Mouse (Mus musculus) cortical plate, adult 2 months (tissue): ENCODE data around the gene Urm1. TPM values are rescaled to one million over a fixed set of nuclear protein-coding genes. Genes with fewer than 3 reads are reported as not detected.
"Not testable (repeated sequence)": the region's sequence is repeated elsewhere in the genome, so short reads cannot be mapped to it uniquely, and the experiment has no call there.

ENCODE experiments used
- H3K27ac ChIP-seq: fragments of 200-500 bp; 2 replicates; pipeline ENCODE4 v1.5.1; 2012; ENCODE audit warnings: low read length, control low read depth, inconsistent platforms; ENCODE audit not compliant: insufficient read depth
- H3K4me1 ChIP-seq: fragments of 200-500 bp; 2 replicates; pipeline ENCODE4 v1.6.1; 2011; ENCODE audit warnings: low read length; ENCODE audit not compliant: control insufficient read depth, insufficient read depth
- H3K4me3 ChIP-seq: fragments of 200-500 bp; 2 replicates; pipeline ENCODE4 v1.5.1; 2011; ENCODE audit warnings: mild to moderate bottlenecking, low read length, control low read depth; ENCODE audit not compliant: insufficient read depth
- CTCF ChIP-seq: fragments of 200-500 bp; IDR thresholded peaks from 2 replicates; pipeline ENCODE4 v1.5.1; 2011; ENCODE audit warnings: mild to moderate bottlenecking, control low read depth, low read length; ENCODE audit not compliant: insufficient read depth; ENCODE audit errors: extremely low read depth
- POLR2A ChIP-seq: fragments of 200-500 bp; IDR thresholded peaks from 2 replicates; pipeline ENCODE4 v1.6.1; 2011; ENCODE audit warnings: mild to moderate bottlenecking, low read length, control low read depth; ENCODE audit not compliant: insufficient read depth; ENCODE audit errors: extremely low read depth
- polyA plus RNA-seq: library from polyadenylated mRNA; depleted of rRNA; stranded (reverse); fragments of >200 nt; gene quantifications from 2 replicates; pipeline ENCODE4 v1.2.3, GENCODE M21; 2012; rRNA removed

Gene Urm1
- polyA plus RNA-seq, 1 experiment, result 75.0 TPM

DNA sequence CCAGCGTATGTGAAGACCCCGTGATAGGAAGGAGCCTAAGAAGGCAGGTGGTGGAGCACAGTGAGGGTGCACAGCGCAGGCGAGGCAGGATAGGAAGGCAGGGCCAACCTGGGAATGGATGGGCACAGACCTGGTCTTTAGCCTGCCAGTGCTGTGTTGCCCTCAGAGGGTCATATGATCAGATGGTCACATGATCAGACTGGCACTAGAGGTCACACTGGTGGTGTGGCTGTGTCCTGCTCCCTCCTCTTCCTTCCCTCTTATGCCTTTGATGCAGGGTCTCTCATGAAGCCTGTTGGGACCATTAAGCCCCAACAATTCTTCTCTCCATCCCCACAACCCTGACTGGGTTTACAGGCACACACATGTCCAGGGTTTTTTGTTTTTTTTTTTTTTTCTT lies 53.9 kb downstream of the Urm1 start:
- Histone ChIP-seq H3K27ac (no peak overlapping the region), H3K4me3 (no peak overlapping the region), H3K4me1 (no peaks in the 10 kb centered on the region)
- no peak for TF ChIP-seq CTCF
- TF ChIP-seq POLR2A, result no peak

DNA sequence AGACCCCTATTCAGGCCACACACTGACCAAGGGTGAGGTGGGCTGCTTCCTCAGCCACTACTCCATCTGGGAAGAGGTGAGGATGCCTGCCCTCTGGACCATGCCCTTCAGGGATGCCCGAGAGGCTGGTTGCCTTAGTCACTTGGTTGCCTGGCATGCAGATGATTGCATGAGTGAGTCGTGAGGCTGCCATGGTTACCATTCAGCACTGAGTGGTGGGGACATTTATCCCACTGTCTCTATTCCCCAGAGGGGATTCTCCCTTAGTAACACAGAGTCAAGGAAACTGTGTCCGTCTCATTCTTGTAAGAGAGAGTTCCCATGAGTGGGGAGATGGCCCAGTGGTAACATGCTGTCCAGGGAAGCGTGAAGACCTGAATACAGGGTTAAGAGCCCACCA lies 58.2 kb downstream of the Urm1 start:
- no peak overlapping the region for H3K27ac ChIP-seq
- no peaks in the 10 kb centered on the region for H3K4me1 ChIP-seq
- TF ChIP-seq CTCF (no peak), POLR2A (no peak)
- no peak overlapping the region for H3K4me3 ChIP-seq

DNA sequence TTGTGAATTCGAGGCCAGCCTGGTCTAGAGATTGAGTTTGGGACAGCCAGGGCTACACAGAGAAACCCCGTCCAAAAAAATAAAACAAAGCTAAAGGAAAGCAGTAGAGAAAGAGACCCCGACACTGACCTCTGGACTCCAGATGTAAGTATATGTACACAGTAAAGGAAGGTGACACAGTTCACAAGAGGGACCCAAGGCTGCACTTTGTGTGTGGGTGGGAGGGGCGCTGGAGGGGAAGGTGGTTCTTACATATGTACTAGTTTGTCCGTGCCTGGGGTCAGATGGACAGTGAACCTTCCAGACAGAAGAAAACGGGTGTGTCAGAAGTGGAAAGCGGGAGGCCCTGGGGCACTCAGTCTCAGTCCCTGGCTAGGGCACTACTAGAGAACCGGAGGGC lies 59.3 kb downstream of the Urm1 start:
- TF ChIP-seq POLR2A, result no peak
- no peak for TF ChIP-seq CTCF
- Histone ChIP-seq H3K4me1 (no peaks in the 10 kb centered on the region), H3K4me3 (no peak overlapping the region), H3K27ac (no peak overlapping the region)

DNA sequence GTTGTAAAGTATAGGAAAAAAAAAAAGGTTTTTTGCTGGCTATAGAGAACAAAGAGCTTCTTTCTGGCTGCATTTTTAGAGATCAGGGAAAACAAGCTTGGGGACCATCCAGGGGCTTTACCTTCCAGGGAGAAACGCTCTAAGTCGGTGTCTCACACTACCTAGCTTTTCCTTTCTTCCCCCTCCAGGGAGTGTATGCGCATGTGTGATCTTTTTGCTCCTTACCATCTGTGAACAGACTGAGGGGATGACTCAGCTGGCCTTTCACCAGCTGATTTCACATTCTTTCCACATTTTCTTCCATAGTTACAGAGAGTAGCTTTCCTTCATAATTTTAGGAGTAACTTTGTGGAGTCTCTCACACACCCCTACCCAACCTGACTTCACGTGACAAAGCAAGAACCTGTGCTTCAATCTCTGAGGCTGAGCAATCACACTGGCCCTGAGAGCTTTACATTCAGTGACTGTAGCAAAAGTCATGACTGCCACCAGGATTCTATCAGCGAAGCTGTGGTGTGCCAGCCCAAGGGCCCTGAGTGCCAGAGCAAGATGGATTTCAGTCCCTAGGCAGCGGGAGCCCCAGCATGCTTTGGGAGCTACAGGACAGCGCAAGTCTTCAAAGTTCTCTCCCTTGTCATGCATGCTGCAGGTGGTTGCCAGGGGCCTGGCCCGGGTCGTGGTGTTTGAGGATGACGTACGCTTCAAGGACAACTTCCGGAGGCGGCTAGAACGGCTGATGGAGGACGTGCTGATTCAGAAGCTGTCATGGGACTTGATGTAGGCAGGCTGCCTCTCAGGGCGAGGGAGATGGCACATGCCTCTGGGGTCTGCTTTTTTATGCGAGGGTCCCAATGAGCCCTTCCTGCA lies 60.3 kb downstream of the Urm1 start:
- no peak for TF ChIP-seq POLR2A
- TF ChIP-seq CTCF, result no peak
- Histone ChIP-seq H3K4me1 (no peaks in the 10 kb centered on the region), H3K27ac (no peak overlapping the region), H3K4me3 (no peak overlapping the region)

DNA sequence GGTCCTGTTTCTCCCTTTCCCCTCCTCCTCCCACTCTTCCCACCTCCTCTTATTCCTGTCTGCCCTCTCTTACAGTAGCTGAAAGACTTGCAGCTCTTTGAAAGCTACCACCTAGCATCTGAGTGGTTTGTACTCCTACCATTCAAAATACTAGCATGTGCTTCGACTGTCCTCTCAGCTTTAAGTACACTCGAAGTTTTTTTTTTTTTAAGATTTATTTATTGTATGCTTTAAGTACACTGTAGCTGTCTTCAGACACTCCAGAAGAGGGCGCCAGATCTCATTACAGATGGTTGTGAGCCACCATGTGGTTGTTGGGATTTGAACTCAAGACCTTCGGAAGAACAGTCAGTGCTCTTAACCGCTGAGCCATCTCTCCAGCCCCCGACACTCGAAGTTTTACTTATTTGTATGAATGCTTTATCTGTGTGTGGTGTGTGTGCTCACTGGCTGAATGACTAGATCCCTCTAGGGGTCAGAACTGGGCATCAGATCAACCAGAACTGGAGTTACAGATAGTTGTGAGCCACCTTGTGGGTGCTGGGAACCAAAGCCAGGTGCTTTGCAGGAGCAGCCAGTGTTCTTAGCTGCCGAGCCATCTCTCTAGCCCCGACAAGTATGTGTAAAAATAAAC lies 66.9 kb downstream of the Urm1 start:
- H3K4me3 ChIP-seq, H3K4me1 ChIP-seq, H3K27ac ChIP-seq: not testable (repeated sequence)

DNA sequence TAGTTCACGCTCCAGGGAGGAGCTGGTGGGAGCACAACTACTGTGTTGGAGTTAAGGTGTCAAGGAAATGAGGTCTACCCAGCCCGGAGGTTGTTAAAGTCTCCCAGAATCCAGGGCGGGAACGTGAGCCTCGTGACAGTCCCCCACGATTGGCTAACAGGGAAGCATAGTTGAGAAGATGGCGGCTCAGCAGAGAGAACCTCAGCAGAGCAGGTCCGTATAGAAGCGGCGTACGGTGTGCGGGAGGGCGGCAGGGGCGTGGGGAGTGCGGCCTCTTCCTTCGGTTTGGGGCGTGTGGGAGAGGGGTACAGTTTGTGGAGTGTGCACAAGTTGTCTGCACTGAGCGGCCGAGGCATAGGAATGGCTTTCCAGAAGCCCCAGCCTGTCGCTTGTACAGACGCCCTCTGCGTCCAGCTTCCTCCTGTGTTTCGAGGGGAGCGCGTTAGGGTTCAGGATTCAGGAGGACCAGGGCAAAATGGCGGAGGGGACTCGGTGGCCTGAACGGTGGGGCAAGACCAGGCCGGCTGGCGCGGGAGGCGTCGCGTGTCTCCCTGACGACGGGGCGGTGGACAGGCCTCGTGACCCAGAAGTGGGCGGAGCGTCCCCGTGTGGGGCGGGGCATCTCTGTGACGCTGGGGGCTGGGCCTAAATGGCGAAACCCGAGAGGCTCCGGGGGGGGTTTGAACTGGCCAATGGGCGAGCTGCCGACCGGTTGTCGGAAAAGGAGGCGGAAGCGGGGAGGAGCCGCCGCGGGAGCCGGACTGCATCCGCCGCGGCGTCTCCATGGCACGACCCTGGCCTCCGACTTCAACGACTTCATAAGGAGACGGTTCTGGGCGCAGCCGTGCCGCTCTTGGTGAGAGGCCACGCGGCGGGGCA lies 69.4 kb downstream of the Urm1 start, which contains the start of gene Odf2:
Gene Odf2 (plus strand): TSS at position 156 of the 879 bp plus-strand sequence.
- H3K4me1 ChIP-seq, result peaks cover 4% of the 10 kb centered on the region; the same call in 1 of the 2 replicates
- no peak for TF ChIP-seq CTCF
- peak; percentile 34; the same call in 1 of the 2 replicates for TF ChIP-seq POLR2A
- peak within 1 kb of the TSS; percentile 51; the same call in 1 of the 2 replicates for H3K27ac ChIP-seq
- H3K4me3 ChIP-seq, result peak within 1 kb of the TSS; percentile 59

DNA sequence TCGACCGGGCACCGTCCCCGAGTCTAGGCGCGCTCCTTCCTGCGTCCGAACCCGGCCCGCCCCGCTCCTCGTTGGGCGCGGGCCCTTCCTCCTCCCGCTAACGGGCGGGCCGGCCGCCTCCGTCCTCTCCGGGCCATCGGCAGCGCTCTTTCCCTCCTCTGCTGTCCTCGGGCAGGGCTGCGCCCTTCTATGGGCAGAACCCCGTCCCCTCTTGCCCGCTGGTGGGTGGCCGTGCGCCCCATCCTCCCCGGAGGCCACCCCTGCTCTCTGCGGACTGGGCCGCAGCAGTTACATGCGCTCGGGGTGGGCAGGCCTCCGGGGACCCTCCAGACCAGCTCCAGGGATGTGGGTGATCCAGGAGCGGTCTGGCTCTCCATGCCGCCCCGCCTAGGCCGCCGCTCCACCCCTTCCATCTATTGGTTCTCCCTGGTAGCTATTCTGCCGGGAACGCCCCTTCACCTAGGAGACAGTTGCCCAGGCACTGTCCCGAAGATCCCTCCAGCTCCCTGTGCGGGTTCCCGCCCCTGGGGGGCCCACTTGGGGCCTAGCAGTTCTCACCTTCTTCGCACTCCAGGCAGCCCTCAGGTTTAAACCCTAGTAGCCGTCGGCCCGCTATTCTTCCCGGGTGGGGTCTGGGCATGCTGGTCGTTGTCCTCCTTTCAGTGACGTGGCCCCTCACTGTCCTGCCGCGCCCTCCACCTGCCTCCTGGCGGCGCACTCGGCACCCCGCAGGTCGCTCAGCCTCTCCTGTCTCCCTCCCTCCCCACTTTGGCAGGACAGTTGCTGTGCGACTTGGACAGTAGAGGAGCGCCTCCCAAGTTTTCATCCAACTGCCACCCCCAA lies 70.3 kb downstream of the Urm1 start:
- Histone ChIP-seq H3K4me1 (peaks cover 4% of the 10 kb centered on the region; the same call in 1 of the 2 replicates), H3K27ac (peak overlapping the region; percentile 22; the same call in 1 of the 2 replicates), H3K4me3 (peak overlapping the region; percentile 59)
- TF ChIP-seq CTCF (no peak), POLR2A (peak; percentile 9; the same call in 1 of the 2 replicates)

DNA sequence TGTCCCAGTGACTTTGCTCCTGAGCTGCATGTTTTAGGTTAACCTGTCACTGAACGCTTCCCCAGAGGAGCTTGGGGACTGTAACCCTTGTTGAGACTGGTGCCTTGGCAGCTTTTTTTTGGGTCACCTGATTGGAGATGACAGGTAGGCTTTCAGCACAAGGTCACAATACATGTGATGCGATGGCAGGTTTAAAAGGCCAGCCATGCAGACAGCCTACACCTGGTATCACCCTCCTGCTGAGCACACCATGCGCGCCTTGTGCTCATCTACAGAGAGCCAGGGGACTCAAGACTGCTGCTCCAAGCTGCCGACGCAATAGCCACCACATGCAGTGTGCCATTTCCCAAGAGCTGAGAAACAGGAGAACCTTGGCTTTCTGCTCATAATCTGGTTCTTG lies 71.9 kb downstream of the Urm1 start:
- no peak for TF ChIP-seq CTCF
- no peak for TF ChIP-seq POLR2A
- H3K4me1 ChIP-seq, result peaks cover 4% of the 10 kb centered on the region; the same call in 1 of the 2 replicates
- H3K27ac ChIP-seq, result no peak overlapping the region
- H3K4me3 ChIP-seq, result no peak overlapping the region

Other genes starting within 250 kb of the Urm1 start
- gene Rapgef1, start 200.4 kb upstream of the Urm1 start, polyA plus RNA-seq, result 85.8 and 91.8 TPM in 2 replicates
- gene Gm13420, start 68.4 kb upstream of the Urm1 start, polyA plus RNA-seq, result 0.96 and 1.1 TPM in 2 replicates
- gene Gm13547, start 60.8 kb upstream of the Urm1 start, polyA plus RNA-seq, result not detected in 2 replicates
- gene Coq4, start 32.6 kb upstream of the Urm1 start, polyA plus RNA-seq, result 39.0 and 42.6 TPM in 2 replicates
- 37.6 and 40.0 TPM in 2 replicates for gene Trub2, start 31.6 kb upstream of the Urm1 start, polyA plus RNA-seq
- 74.2 and 77.1 TPM in 2 replicates for gene Slc27a4, start 17.4 kb upstream of the Urm1 start, polyA plus RNA-seq
- gene Cercam, start 49.1 kb downstream of the Urm1 start, polyA plus RNA-seq, result 18.4 and 21.0 TPM in 2 replicates
- 172 and 188 TPM in 2 replicates for gene Odf2, start 69.1 kb downstream of the Urm1 start, polyA plus RNA-seq
- 49.4 and 53.1 TPM in 2 replicates for gene Gle1, start 115.4 kb downstream of the Urm1 start, polyA plus RNA-seq
- 772 and 816 TPM in 2 replicates for gene Sptan1, start 145.5 kb downstream of the Urm1 start, polyA plus RNA-seq
- gene Wdr34, start 228.8 kb downstream of the Urm1 start, polyA plus RNA-seq, result 50.8 and 51.9 TPM in 2 replicates
- 153 and 167 TPM in 2 replicates for gene Set, start 237.3 kb downstream of the Urm1 start, polyA plus RNA-seq